Mouse (Mus musculus) A20 (cell line): Measurements from ENCODE around the gene Capn13.
"Not testable (repeated sequence)": the region's sequence is repeated elsewhere in the genome, so short reads cannot be mapped to it uniquely, and the experiment has no call there.

Experiments used
- DNase-seq: peaks from one replicate; pipeline ENCODE4 v3.0.0-alpha.2; 2011; ENCODE audit warnings: low read depth, low spot score

The Capn13 gene

GRCm38 (mm10) chr17:73282702-73283101, 118.0 kb downstream of the Capn13 start:
- not testable (repeated sequence) for DNase-seq

GRCm38 (mm10) chr17:73277770-73278169, 122.9 kb downstream of the Capn13 start:
- DNase-seq, result peak; percentile 17

- DNase-seq, result no peak
Observed at GRCm38 (mm10) chr17:73275066-73275465, 125.6 kb downstream of the Capn13 start.

GRCm38 (mm10) chr17:73273809-73274208, 126.9 kb downstream of the Capn13 start:
- peak; percentile 79 for DNase-seq

- DNase-seq, result no peak
Observed at GRCm38 (mm10) chr17:73271797-73272600, 128.7 kb downstream of the Capn13 start.

- no peak for DNase-seq
Observed at GRCm38 (mm10) chr17:73270871-73271796, 129.5 kb downstream of the Capn13 start.

- DNase-seq, result peak; percentile 45
Observed at GRCm38 (mm10) chr17:73263077-73263501, 137.6 kb downstream of the Capn13 start.

GRCm38 (mm10) chr17:73262558-73262957, 138.1 kb downstream of the Capn13 start:
- no peak for DNase-seq

GRCm38 (mm10) chr17:73259258-73259657, 141.4 kb downstream of the Capn13 start:
- not testable (repeated sequence) for DNase-seq

GRCm38 (mm10) chr17:73258620-73259019, 142.0 kb downstream of the Capn13 start:
- peak; percentile 61 for DNase-seq
